Mouse (Mus musculus) heart, postnatal 0 days (tissue): ENCODE measurements around the gene Dmtf1.

Source experiments
- CTCF ChIP-seq: IDR thresholded peaks from 2 replicates; pipeline ENCODE4 v1.5.1; 2016; ENCODE audit warnings: antibody characterized with exemption, control low read depth, low read depth
- EP300 ChIP-seq: IDR thresholded peaks from 2 replicates; pipeline ENCODE4 v1.6.1; 2016; ENCODE audit warnings: antibody characterized with exemption, low read depth

DNA sequence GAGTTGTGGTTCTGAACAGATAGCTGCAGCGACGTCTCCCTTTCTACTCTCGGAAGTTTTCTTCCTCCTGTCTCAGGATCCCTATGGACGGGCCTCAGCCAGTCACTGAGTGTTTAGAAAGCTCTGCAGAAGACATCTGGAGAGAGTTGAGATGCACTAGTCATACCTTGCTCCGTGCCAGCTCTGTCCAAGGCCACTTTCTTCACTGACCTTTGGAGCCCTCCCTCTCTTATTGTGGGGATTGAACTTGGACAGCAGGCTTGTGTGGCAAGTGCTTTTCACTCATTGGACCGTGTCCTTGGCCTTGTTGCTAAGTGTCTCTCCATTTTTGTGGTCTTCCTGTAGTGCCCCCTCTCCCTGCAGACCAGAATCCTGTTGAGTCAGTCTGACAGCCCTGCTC lies 54.8 kb downstream of the Dmtf1 start:
- TF ChIP-seq EP300 (no peak), CTCF (no peak)
